Mouse (Mus musculus): ENCODE results near the gene Xirp1. TPM values are rescaled to one million over a fixed set of nuclear protein-coding genes. Genes with fewer than 3 reads are reported as not detected.
A peak's percentile ranks its signal among the peaks of the same experiment; 100 is the strongest.

Gene Xirp1
- total and polyA plus RNA-seq, 3 experiments: not detected

DNA sequence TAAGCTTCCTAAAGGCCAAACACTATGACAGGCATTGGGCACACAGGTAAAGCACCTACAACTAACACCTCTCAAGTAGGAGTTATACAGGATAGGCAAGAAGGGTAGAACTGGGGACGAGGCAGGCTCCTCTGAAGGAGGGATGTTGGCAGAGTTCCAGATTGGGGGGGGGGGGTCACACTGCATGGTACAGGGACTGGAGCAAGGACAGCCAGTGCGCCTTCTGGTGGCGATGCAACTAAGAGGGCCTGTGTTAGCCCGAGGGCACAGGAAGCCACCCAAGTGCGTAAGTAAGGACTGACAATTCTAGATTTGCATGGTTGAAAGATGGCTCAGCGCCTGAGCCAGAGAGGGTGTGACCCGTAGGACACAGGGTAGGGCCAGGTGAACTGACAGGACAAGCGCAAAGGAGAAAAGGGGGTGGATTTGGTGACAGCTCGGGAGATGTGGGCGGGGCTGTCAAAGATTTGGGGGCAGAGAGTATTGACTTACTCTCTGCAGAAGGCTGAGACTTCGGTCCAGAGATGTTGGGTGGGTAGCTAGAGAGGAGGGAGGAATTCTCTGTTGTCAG lies 41.1 kb downstream of the Xirp1 start:
- H3K27ac ChIP-seq (ENCODE audit: control insufficient read depth, low read depth, low read length): peak overlapping the region; percentile 87
- TF ChIP-seq MYB (IDR thresholded peaks at IDR 0.05; ENCODE audit: low read depth, low read length): no peak
- no peak for TF ChIP-seq RCOR1 (IDR thresholded peaks at IDR 0.05; ENCODE audit: low read depth, low read length)
- TF ChIP-seq MAX (IDR thresholded peaks at IDR 0.05; ENCODE audit: low read length): no peak
- TF ChIP-seq EP300 (IDR thresholded peaks at IDR 0.05; ENCODE audit: low read depth in 1 of 2, low read length in 2 of 2): no peak
- TF ChIP-seq BHLHE40 (IDR thresholded peaks at IDR 0.05; ENCODE audit: borderline replicate concordance, low read depth, low read length): no peak
- no peak for TF ChIP-seq USF1 (IDR thresholded peaks at IDR 0.05; ENCODE audit: low read depth, low read length)
- TF ChIP-seq SIN3A (IDR thresholded peaks at IDR 0.05; ENCODE audit: low read length): peak; percentile 59
- peak; percentile 68 for TF ChIP-seq MXI1 (IDR thresholded peaks at IDR 0.05; ENCODE audit: low read depth, low read length)
- TF ChIP-seq ZC3H11A (IDR thresholded peaks at IDR 0.05; ENCODE audit: low read depth, low read length): no peak
- peak; percentile 33 for TF ChIP-seq NELFE (IDR thresholded peaks at IDR 0.05; ENCODE audit: low read depth, low read length)
- TF ChIP-seq KAT2A (conservative IDR thresholded peaks at IDR 0.05; ENCODE audit: low read depth, low read length): no peak
- TF ChIP-seq RAD21 (IDR thresholded peaks at IDR 0.05; ENCODE audit: low read depth, low read length): no peak
- TF ChIP-seq ZNF384 (IDR thresholded peaks at IDR 0.05; ENCODE audit: low read depth, low read length): no peak
- peak; percentile 31 for TF ChIP-seq SMC3 (IDR thresholded peaks at IDR 0.05; ENCODE audit: low read depth, low read length)
- TF ChIP-seq ZKSCAN1 (IDR thresholded peaks at IDR 0.05; ENCODE audit: low read depth, low read length): no peak
- no peak for TF ChIP-seq CHD1 (IDR thresholded peaks at IDR 0.05; ENCODE audit: low read depth, low read length)
- no peak for TF ChIP-seq MYC (IDR thresholded peaks at IDR 0.05; ENCODE audit: low read depth, low read length)
- no peak for TF ChIP-seq GATA1 (IDR thresholded peaks at IDR 0.05; ENCODE audit: low read depth, low read length)
- TF ChIP-seq HCFC1 (IDR thresholded peaks at IDR 0.05; ENCODE audit: low read depth, low read length): no peak; the same call in 1 of the 2 replicates
- TF ChIP-seq MAFK (IDR thresholded peaks at IDR 0.05; ENCODE audit: borderline replicate concordance, low read depth, low read length): no peak
- TF ChIP-seq MAZ (IDR thresholded peaks at IDR 0.05; ENCODE audit: low read depth, low read length): peak; percentile 75; the same call in 1 of the 2 replicates
- TF ChIP-seq CHD2 (IDR thresholded peaks at IDR 0.05; ENCODE audit: low read length): no peak
- TF ChIP-seq POLR2A (IDR thresholded peaks at IDR 0.05; ENCODE audit: control insufficient read depth in 1 of 2, insufficient read depth in 1 of 2, low read depth in 1 of 2, low read length in 2 of 2, poor library complexity in 1 of 2): no peak
- peak in 2 of 3 experiments; percentile 52 to 66; a peak in 4 of 6 replicates for TF ChIP-seq CTCF (IDR thresholded peaks at IDR 0.05 in 2 of 3, conservative IDR thresholded peaks at IDR 0.05 in 1 of 3; ENCODE audit: control insufficient read depth in 1 of 3, insufficient read depth in 1 of 3, low read depth in 2 of 3, low read length in 3 of 3, poor library complexity in 1 of 3, severe bottlenecking in 1 of 3)
- H3K9ac ChIP-seq (ENCODE audit: control insufficient read depth, low read depth, low read length, poor library complexity, severe bottlenecking): peak overlapping the region; percentile 87
- no peaks in the 10 kb centered on the region for H3K27me3 ChIP-seq (ENCODE audit: control insufficient read depth in 1 of 2, insufficient read depth in 2 of 2, low read length in 2 of 2)
- DNase-seq (ENCODE audit: low read depth, low spot score): peak; percentile 85
- peaks cover 4 to 17% of the 10 kb centered on the region in 2 experiments; a peak in 3 of 4 replicates for H3K4me1 ChIP-seq (ENCODE audit: control insufficient read depth in 1 of 2, insufficient read depth in 2 of 2, low read length in 2 of 2)
- H3K9me3 ChIP-seq (replicated peaks; ENCODE audit: insufficient read depth, low read length): no peaks in the 10 kb centered on the region
- H3K36me3 ChIP-seq (ENCODE audit: control insufficient read depth in 1 of 2, insufficient read depth in 2 of 2, low read length in 2 of 2): peaks cover 0 to 7% of the 10 kb centered on the region in 2 experiments; a peak in 2 of 4 replicates
- peak overlapping the region; percentile 80 to 81 for H3K4me3 ChIP-seq (ENCODE audit: control insufficient read depth in 1 of 2, insufficient read depth in 1 of 2, low read depth in 2 of 2, low read length in 2 of 2)
- H3K79me2 ChIP-seq (ENCODE audit: control insufficient read depth, insufficient read depth, low read length, poor library complexity): peaks cover 7% of the 10 kb centered on the region
